Mouse (Mus musculus) large intestine, adult 2 months (tissue): ENCODE data around the gene Glb1l2. TPM values are rescaled to one million over a fixed set of nuclear protein-coding genes. Genes with fewer than 3 reads are reported as not detected.

Experiments
- DNase-seq: peaks from one replicate; pipeline ENCODE4 v3.0.0-alpha.2; 2012; ENCODE audit warnings: low read depth, low spot score
- WGBS: fragments of 180-500 bp; shearing (Covaris S2); methylation state at CpG from one replicate; pipeline ENCODE4 v1.1.7; 2018; 5-methylcytosine and 5-hydroxymethylcytosine counted together
- polyA plus RNA-seq: library from polyadenylated mRNA; depleted of rRNA; stranded (reverse); fragments of >200 nt; gene quantifications from 2 replicates; pipeline ENCODE4 v1.2.3, GENCODE M21; 2012; rRNA removed

The Glb1l2 gene
- polyA plus RNA-seq, 1 experiment: 2.0 TPM

GRCm38 (mm10) chr9:26733986-26734385, 72.3 kb downstream of the Glb1l2 start:
- WGBS: 4% methylated on average over 37 of the region's 37 CpGs
- DNase-seq: no peak

- WGBS: 2% methylated on average over 59 of the region's 65 CpGs
- DNase-seq: no peak
Observed at GRCm38 (mm10) chr9:26733206-26733891, 72.9 kb downstream of the Glb1l2 start, which contains the start of gene B3gat1. Gene B3gat1 (plus strand): TSS chr9:26733728.

- 73% methylated on average over 2 of the region's 2 CpGs for WGBS
- no peak for DNase-seq
Observed at GRCm38 (mm10) chr9:26728556-26728955, 77.7 kb downstream of the Glb1l2 start.

GRCm38 (mm10) chr9:26727445-26727844, 78.8 kb downstream of the Glb1l2 start:
- DNase-seq: no peak
- 47% methylated on average over 2 of the region's 2 CpGs for WGBS

GRCm38 (mm10) chr9:26725709-26726108, 80.6 kb downstream of the Glb1l2 start:
- no peak for DNase-seq
- 79% methylated on average over 3 of the region's 3 CpGs for WGBS

- no peak for DNase-seq
- 71% methylated on average over 7 of the region's 7 CpGs for WGBS
Observed at GRCm38 (mm10) chr9:26721771-26722170, 84.5 kb downstream of the Glb1l2 start.

- no peak for DNase-seq
- WGBS: 66% methylated on average over 3 of the region's 3 CpGs
Observed at GRCm38 (mm10) chr9:26718388-26718787, 87.9 kb downstream of the Glb1l2 start.

Other genes with a start within 250 kb of the Glb1l2 start
- gene B3gat1, start 72.7 kb downstream of the Glb1l2 start, polyA plus RNA-seq: 0.03 TPM in 1 of 2 replicates, not detected in the other
- gene Glb1l3, start 54.4 kb upstream of the Glb1l2 start, polyA plus RNA-seq: 0.08 TPM in 1 of 2 replicates, not detected in the other
- gene Gm1110, start 116.6 kb upstream of the Glb1l2 start, polyA plus RNA-seq: 0.05 and 0.07 TPM in 2 replicates
- gene Acad8, start 193.1 kb upstream of the Glb1l2 start, polyA plus RNA-seq: 15.7 and 22.2 TPM in 2 replicates
- 13.5 and 14.6 TPM in 2 replicates for gene Thyn1, start 193.2 kb upstream of the Glb1l2 start, polyA plus RNA-seq
- gene Vps26b, start 223.6 kb upstream of the Glb1l2 start, polyA plus RNA-seq: 15.1 and 24.5 TPM in 2 replicates
- gene Ncapd3, start 223.7 kb upstream of the Glb1l2 start, polyA plus RNA-seq: 9.5 and 13.3 TPM in 2 replicates